Mouse (Mus musculus) thymus, adult 2 months (tissue): ENCODE results near the gene Hist1h4d. TPM values are rescaled to one million over a fixed set of nuclear protein-coding genes. Genes with fewer than 3 reads are reported as not detected.
"Not testable (repeated sequence)": the region's sequence is repeated elsewhere in the genome, so short reads cannot be mapped to it uniquely, and the experiment has no call there.

Experiments
- DNase-seq: peaks from one replicate; pipeline ENCODE4 v3.0.0; 2021
- H3K27ac ChIP-seq: fragments of 200-500 bp; 2 replicates; pipeline ENCODE4 v1.5.1; 2012; ENCODE audit warnings: low read length, control low read depth; ENCODE audit not compliant: control insufficient read depth, insufficient read depth
- H3K27me3 ChIP-seq: fragments of 200-500 bp; 2 replicates; pipeline ENCODE4 v1.6.1; 2012; ENCODE audit warnings: mild to moderate bottlenecking, low read length, moderate library complexity, mixed read lengths; ENCODE audit not compliant: control insufficient read depth, insufficient read depth
- H3K36me3 ChIP-seq: fragments of 200-500 bp; 2 replicates; pipeline ENCODE4 v1.6.1; 2012; ENCODE audit warnings: mild to moderate bottlenecking, low read length, moderate library complexity; ENCODE audit not compliant: control insufficient read depth, insufficient read depth
- H3K4me1 ChIP-seq: fragments of 200-500 bp; replicated peaks from 2 replicates; pipeline ENCODE4 v1.6.1; 2012; ENCODE audit warnings: low read length; ENCODE audit not compliant: control insufficient read depth, insufficient read depth
- H3K4me3 ChIP-seq: fragments of 200-500 bp; 2 replicates; pipeline ENCODE4 v1.5.1; 2012; ENCODE audit warnings: mild to moderate bottlenecking, low read length, control low read depth, moderate library complexity; ENCODE audit not compliant: control insufficient read depth, insufficient read depth
- CTCF ChIP-seq: fragments of 200-500 bp; IDR thresholded peaks from 2 replicates; pipeline ENCODE4 v1.5.1; 2012; ENCODE audit warnings: mild to moderate bottlenecking, control low read depth, low read length, moderate library complexity, borderline replicate concordance; ENCODE audit not compliant: control insufficient read depth, poor library complexity, insufficient read depth; ENCODE audit errors: extremely low read depth
- POLR2A ChIP-seq: fragments of 200-500 bp; IDR thresholded peaks from 2 replicates; pipeline ENCODE4 v1.6.1; 2012; ENCODE audit warnings: mild to moderate bottlenecking, low read length, control low read depth, moderate library complexity; ENCODE audit not compliant: control insufficient read depth, poor library complexity, insufficient read depth; ENCODE audit errors: extremely low read depth
- WGBS: fragments of 180-500 bp; shearing (Covaris S2); methylation state at CpG from one replicate; pipeline ENCODE4 v1.1.7; 2018; 5-methylcytosine and 5-hydroxymethylcytosine counted together
- polyA plus RNA-seq: library from polyadenylated mRNA; depleted of rRNA; stranded (reverse); fragments of >200 nt; gene quantifications from 2 replicates; pipeline ENCODE4 v1.2.3, GENCODE M21; 2012

The Hist1h4d gene
- polyA plus RNA-seq, 1 experiment, result 115 TPM

DNA sequence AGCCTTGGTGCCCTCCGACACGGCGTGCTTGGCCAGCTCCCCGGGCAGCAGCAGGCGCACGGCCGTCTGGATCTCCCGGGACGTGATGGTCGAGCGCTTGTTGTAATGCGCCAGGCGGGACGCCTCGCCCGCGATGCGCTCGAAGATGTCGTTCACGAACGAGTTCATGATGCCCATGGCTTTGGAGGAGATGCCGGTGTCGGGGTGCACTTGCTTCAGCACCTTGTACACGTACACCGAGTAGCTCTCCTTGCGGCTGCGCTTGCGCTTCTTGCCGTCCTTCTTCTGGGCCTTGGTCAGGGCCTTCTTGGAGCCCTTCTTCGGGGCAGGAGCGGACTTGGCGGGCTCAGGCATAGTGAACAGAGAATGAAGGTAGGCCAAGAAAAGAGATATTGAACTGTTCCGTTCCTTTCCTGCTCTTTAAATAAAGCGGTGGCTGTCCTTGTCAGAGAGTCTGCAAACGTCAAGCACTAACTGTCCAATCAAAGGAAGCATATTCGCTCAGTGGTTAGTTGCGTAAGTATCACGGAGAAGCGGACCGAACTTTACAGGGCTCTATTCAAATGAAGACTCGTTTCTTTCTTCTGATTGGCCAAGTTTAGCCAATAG, 38.3 kb upstream of the Hist1h4d start, which contains the start of gene Hist1h2bh:
Gene Hist1h2bh, minus strand, starts transcription at position 394 of the 609 bp plus-strand sequence.
- not testable (repeated sequence) for H3K36me3 ChIP-seq, H3K4me1 ChIP-seq, H3K27me3 ChIP-seq
- peak; percentile 71 for DNase-seq
- Histone ChIP-seq H3K27ac (peak within 1 kb of the TSS; percentile 85), H3K4me3 (peak within 1 kb of the TSS; percentile 57)
- under 1% methylated on average over 42 of the region's 42 CpGs for WGBS
- peak; percentile 66; the same call in 1 of the 2 replicates for TF ChIP-seq POLR2A

DNA sequence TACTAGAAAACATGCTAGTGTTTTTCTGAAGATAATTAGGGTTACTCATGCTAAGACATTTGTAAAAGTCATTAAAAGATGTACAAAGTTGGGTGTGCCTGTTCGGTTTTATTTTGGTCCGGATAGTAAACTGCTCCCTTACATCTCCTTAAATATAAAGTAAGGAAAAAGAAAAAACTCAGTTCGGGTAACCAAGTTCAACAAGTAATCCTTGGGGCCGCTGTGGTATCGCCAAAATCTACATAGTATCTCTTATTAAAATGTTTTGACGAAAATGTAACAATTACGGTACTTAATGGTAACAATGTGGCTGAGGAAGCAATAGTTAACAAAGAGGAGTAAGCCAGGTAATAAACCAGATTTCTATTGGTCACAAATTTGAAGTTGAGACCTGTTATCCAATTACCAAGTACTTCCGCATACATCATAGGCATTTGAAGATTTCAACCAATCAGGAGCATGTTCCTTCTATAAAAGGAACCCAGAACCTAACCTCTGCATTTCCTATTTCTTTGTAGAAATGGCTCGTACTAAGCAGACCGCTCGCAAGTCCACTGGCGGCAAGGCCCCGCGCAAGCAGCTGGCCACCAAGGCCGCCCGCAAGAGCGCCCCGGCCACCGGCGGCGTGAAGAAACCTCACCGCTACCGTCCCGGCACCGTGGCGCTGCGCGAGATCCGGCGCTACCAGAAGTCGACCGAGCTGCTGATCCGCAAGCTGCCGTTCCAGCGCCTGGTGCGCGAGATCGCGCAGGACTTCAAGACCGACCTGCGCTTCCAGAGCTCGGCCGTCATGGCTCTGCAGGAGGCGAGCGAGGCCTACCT, 37.2 kb upstream of the Hist1h4d start, which contains the start of gene Hist1h3f:
Gene Hist1h3f, plus strand, starts transcription at position 88 of the 822 bp plus-strand sequence.
- DNase-seq, result peak; percentile 78
- Histone ChIP-seq H3K4me3 (peak within 1 kb of the TSS; percentile 60), H3K36me3 (no peaks in the 10 kb centered on the region), H3K4me1 (peaks cover 2% of the 10 kb centered on the region; the same call in 1 of the 2 replicates), H3K27ac (peak within 1 kb of the TSS; percentile 85), H3K27me3 (no peaks in the 10 kb centered on the region)
- under 1% methylated on average over 35 of the region's 45 CpGs for WGBS
- TF ChIP-seq CTCF, result no peak
- TF ChIP-seq POLR2A, result peak; percentile 74; the same call in 1 of the 2 replicates

DNA sequence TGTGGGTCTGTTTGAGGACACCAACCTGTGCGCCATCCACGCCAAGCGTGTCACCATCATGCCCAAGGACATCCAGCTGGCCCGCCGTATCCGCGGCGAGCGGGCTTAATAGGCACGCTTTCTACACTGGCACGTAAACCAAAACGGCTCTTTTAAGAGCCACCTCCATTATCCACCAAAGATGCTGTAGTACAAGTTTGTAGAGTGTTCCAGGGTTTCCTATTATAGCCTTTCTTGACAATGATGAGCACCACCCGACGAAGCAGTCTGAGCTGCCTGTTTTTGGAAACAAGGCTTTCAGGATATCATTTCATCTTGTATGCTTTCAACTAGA, 36.6 kb upstream of the Hist1h4d start:
- under 1% methylated on average over 13 of the region's 14 CpGs for WGBS
- DNase-seq, result peak; percentile 29
- H3K36me3 ChIP-seq, H3K4me1 ChIP-seq, H3K27me3 ChIP-seq: not testable (repeated sequence)
- H3K4me3 ChIP-seq, result peak overlapping the region; percentile 60
- peak overlapping the region; percentile 71 for H3K27ac ChIP-seq

DNA sequence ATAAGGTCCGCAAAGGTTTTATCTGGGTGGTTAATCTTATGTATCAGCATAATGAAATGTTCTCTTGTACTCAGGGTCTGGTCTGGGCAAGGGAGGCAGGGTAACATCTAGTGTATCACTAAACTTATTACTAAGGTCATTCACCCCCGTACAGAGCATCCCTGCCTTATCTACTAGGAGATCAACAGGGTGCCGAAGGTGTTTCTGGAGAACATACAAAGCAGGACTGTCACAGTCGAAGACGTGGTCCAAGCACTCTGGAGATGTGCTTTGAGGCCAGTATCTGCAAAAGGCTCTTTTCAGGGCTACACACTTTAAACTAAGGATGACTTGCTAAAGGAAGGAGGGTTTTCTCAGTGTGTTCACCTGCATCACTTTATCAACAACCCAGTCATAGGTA, 34.7 kb upstream of the Hist1h4d start:
- TF ChIP-seq POLR2A (no peak), CTCF (no peak)
- no peak for DNase-seq
- Histone ChIP-seq H3K4me1 (peaks cover 2% of the 10 kb centered on the region; the same call in 1 of the 2 replicates), H3K27me3 (no peaks in the 10 kb centered on the region), H3K36me3 (no peaks in the 10 kb centered on the region), H3K4me3 (no peak overlapping the region), H3K27ac (no peak overlapping the region)
- WGBS, result 91% methylated on average over 5 of the region's 5 CpGs

DNA sequence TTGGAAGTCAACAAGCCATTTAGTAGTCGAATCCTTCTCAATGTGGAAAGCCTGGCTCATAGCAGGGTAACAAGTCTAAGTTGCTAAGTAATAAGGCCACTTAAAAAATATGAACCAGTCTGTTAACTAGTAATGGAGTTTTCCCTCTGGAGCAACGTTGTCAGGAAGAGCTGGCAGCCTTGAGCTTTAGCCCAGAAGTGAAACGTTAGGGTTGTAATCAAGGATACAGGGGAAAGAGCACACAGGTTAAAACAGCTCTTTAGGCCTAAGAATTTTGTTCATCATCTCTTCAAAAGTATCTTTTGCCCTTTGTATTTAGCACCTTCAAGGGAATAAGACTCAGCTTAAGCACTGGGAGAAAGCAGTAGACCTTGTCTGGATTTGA, 30.6 kb upstream of the Hist1h4d start:
- 0 out of 2 replicates have a peak, but pooled peaks cover 1% of the 10 kb centered on the region for H3K4me1 ChIP-seq
- TF ChIP-seq CTCF (no peak), POLR2A (no peak)
- no peak for DNase-seq
- no peak overlapping the region for H3K4me3 ChIP-seq
- no peaks in the 10 kb centered on the region for H3K27me3 ChIP-seq
- 5% methylated on average over 3 of the region's 3 CpGs for WGBS
- H3K36me3 ChIP-seq, result no peaks in the 10 kb centered on the region
- peak overlapping the region; percentile 84; the same call in 1 of the 2 replicates for H3K27ac ChIP-seq

DNA sequence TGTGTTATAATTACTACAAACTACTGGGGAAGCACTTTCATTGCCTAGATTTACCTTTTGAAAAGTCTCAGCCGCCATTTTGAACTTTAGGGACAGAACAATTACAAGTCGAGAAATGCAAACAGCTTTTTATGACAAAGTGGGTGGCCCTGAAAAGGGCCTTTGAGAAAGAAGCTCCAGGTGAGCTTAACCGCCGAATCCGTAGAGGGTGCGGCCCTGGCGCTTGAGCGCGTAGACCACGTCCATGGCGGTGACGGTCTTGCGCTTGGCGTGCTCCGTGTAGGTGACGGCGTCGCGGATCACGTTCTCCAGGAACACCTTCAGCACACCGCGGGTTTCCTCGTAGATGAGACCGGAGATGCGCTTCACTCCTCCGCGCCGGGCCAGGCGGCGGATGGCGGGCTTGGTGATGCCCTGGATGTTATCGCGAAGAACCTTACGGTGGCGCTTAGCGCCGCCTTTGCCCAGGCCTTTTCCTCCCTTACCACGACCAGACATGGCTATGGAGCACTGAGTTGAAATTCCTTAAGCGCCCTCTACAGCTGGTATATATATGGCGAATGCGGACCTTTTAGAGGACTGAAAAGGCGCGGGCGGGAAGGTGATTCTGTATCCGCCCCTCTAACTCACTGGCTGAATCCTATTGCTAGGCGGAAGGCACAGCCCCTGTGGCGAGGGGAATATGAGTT, 30.1 kb upstream of the Hist1h4d start, which contains the start of gene Hist1h4f:
Gene Hist1h4f, minus strand, starts transcription at position 503 of the 689 bp plus-strand sequence.
- not testable (repeated sequence) for H3K27me3 ChIP-seq, H3K4me1 ChIP-seq, H3K36me3 ChIP-seq
- Histone ChIP-seq H3K27ac (peak within 1 kb of the TSS; percentile 84), H3K4me3 (peak within 1 kb of the TSS; percentile 51)
- peak; percentile 44; the same call in 1 of the 2 replicates for TF ChIP-seq CTCF
- TF ChIP-seq POLR2A, result peak; percentile 83
- DNase-seq, result peak; percentile 89
- under 1% methylated on average over 47 of the region's 47 CpGs for WGBS
